Mouse (Mus musculus): ENCODE results near the gene Cdk2.
A peak's percentile ranks its signal among the peaks of the same experiment; 100 is the strongest.
"Not testable (repeated sequence)": the region's sequence is repeated elsewhere in the genome, so short reads cannot be mapped to it uniquely, and the experiment has no call there.

The Cdk2 gene

GRCm38 (mm10) chr10:128704491-128705316 lies at the start of gene Cdk2:
Cdk2 (minus strand) TSS chr10:128705031.
- DNase-seq (ENCODE audit: low read depth) = peak; percentile 87

- DNase-seq (ENCODE audit: low read depth) = peak; percentile 84
These were observed 43.5 kb upstream of the Cdk2 start for GRCm38 (mm10) chr10:128748252-128748864.

- DNase-seq (ENCODE audit: low read depth) = peak; percentile 73
These were observed 42.9 kb upstream of the Cdk2 start, which contains the start of gene Pym1 for GRCm38 (mm10) chr10:128747646-128748251. Pym1 (plus strand) TSS chr10:128747889.

GRCm38 (mm10) chr10:128746972-128747645 lies 42.3 kb upstream of the Cdk2 start:
- no peak for DNase-seq (ENCODE audit: low read depth)

GRCm38 (mm10) chr10:128745946-128746613 lies 41.2 kb upstream of the Cdk2 start:
- DNase-seq (ENCODE audit: low read depth) = no peak

GRCm38 (mm10) chr10:128744680-128745601 lies 40.1 kb upstream of the Cdk2 start, which contains the start of gene Dgka:
Dgka (minus strand) TSS chr10:128744855.
- DNase-seq (ENCODE audit: low read depth) = no peak

GRCm38 (mm10) chr10:128744211-128744610 lies 39.4 kb upstream of the Cdk2 start:
- no peak for DNase-seq (ENCODE audit: low read depth)

GRCm38 (mm10) chr10:128743791-128744191 lies 39.0 kb upstream of the Cdk2 start:
- no peak for DNase-seq (ENCODE audit: low read depth)

- no peak for DNase-seq (ENCODE audit: low read depth)
These were observed 38.4 kb upstream of the Cdk2 start for GRCm38 (mm10) chr10:128743235-128743634.

GRCm38 (mm10) chr10:128742616-128743015 lies 37.8 kb upstream of the Cdk2 start:
- no peak for DNase-seq (ENCODE audit: low read depth)

GRCm38 (mm10) chr10:128740296-128740695 lies 35.5 kb upstream of the Cdk2 start:
- DNase-seq (ENCODE audit: low read depth) = no peak

- DNase-seq (ENCODE audit: low read depth) = no peak
These were observed 32.6 kb upstream of the Cdk2 start for GRCm38 (mm10) chr10:128737435-128737834.

GRCm38 (mm10) chr10:128731992-128732391 lies 27.2 kb upstream of the Cdk2 start:
- no peak for DNase-seq (ENCODE audit: low read depth)

GRCm38 (mm10) chr10:128731002-128731433 lies 26.2 kb upstream of the Cdk2 start:
- no peak for DNase-seq (ENCODE audit: low read depth)

- DNase-seq (ENCODE audit: low read depth) = no peak
These were observed 23.2 kb upstream of the Cdk2 start for GRCm38 (mm10) chr10:128728059-128728458.

- DNase-seq (ENCODE audit: low read depth) = not testable (repeated sequence)
These were observed 20.6 kb upstream of the Cdk2 start for GRCm38 (mm10) chr10:128725466-128725865.

GRCm38 (mm10) chr10:128715559-128716537 lies 11.0 kb upstream of the Cdk2 start:
- DNase-seq (ENCODE audit: low read depth) = no peak

GRCm38 (mm10) chr10:128711318-128711717 lies 6.5 kb upstream of the Cdk2 start:
- not testable (repeated sequence) for DNase-seq (ENCODE audit: low read depth)

GRCm38 (mm10) chr10:128705317-128705693 lies 474 bp upstream of the Cdk2 start:
- no peak for DNase-seq (ENCODE audit: low read depth)
